Mouse (Mus musculus): ENCODE results near the gene Man1b1. TPM values are rescaled to one million over a fixed set of nuclear protein-coding genes. Genes with fewer than 3 reads are reported as not detected.

The Man1b1 gene
- polyA plus RNA-seq, 1 experiment: 20.5 TPM

- no peak overlapping the region for H3K27ac ChIP-seq (ENCODE audit: insufficient read depth, low read depth, low read length)
- H3K36me3 ChIP-seq (ENCODE audit: control insufficient read depth, insufficient read depth, low read length): no peaks in the 10 kb centered on the region
- no peak for TF ChIP-seq POLR2A (IDR thresholded peaks at IDR 0.05; ENCODE audit: low read depth, low read length)
- TF ChIP-seq CTCF (IDR thresholded peaks at IDR 0.05; ENCODE audit: extremely low read depth, insufficient read length, insufficient replicate concordance, low read depth, low read length): no peak
- H3K27me3 ChIP-seq (ENCODE audit: control insufficient read depth, insufficient read depth, low read length): peaks cover 16% of the 10 kb centered on the region
- peaks cover 2% of the 10 kb centered on the region; the same call in 1 of the 2 replicates for H3K4me1 ChIP-seq (ENCODE audit: control insufficient read depth, insufficient read depth, insufficient read length, low read length)
- no peak overlapping the region for H3K4me3 ChIP-seq (ENCODE audit: low read depth, low read length)
- 58% methylated on average over 10 of the region's 10 CpGs for WGBS
Observed at GRCm38 (mm10) chr2:25310180-25310579, 22.0 kb upstream of the Man1b1 start.

GRCm38 (mm10) chr2:25310969-25311368, 21.2 kb upstream of the Man1b1 start:
- TF ChIP-seq POLR2A (IDR thresholded peaks at IDR 0.05; ENCODE audit: low read depth, low read length) (no peak), CTCF (IDR thresholded peaks at IDR 0.05; ENCODE audit: extremely low read depth, insufficient read length, insufficient replicate concordance, low read depth, low read length) (no peak)
- Histone ChIP-seq H3K27ac (ENCODE audit: insufficient read depth, low read depth, low read length) (no peak overlapping the region), H3K27me3 (ENCODE audit: control insufficient read depth, insufficient read depth, low read length) (peaks cover 16% of the 10 kb centered on the region), H3K36me3 (ENCODE audit: control insufficient read depth, insufficient read depth, low read length) (no peaks in the 10 kb centered on the region), H3K4me3 (ENCODE audit: low read depth, low read length) (peak overlapping the region; percentile 33; the same call in 1 of the 2 replicates), H3K4me1 (ENCODE audit: control insufficient read depth, insufficient read depth, insufficient read length, low read length) (peaks cover 2% of the 10 kb centered on the region; the same call in 1 of the 2 replicates)
- 5% methylated on average over 22 of the region's 22 CpGs for WGBS

- Histone ChIP-seq H3K36me3 (ENCODE audit: control insufficient read depth, insufficient read depth, low read length) (no peaks in the 10 kb centered on the region), H3K4me3 (ENCODE audit: low read depth, low read length) (0 out of 2 replicates have a peak overlapping the region, but pooled peaks have one; percentile 33), H3K27me3 (ENCODE audit: control insufficient read depth, insufficient read depth, low read length) (peaks cover 16% of the 10 kb centered on the region), H3K4me1 (ENCODE audit: control insufficient read depth, insufficient read depth, insufficient read length, low read length) (peaks cover 2% of the 10 kb centered on the region; the same call in 1 of the 2 replicates), H3K27ac (ENCODE audit: insufficient read depth, low read depth, low read length) (no peak overlapping the region)
- TF ChIP-seq CTCF (IDR thresholded peaks at IDR 0.05; ENCODE audit: extremely low read depth, insufficient read length, insufficient replicate concordance, low read depth, low read length) (no peak), POLR2A (IDR thresholded peaks at IDR 0.05; ENCODE audit: low read depth, low read length) (no peak)
- 4% methylated on average over 11 of the region's 11 CpGs for WGBS
Observed at GRCm38 (mm10) chr2:25311491-25311891, 20.6 kb upstream of the Man1b1 start.

DNA sequence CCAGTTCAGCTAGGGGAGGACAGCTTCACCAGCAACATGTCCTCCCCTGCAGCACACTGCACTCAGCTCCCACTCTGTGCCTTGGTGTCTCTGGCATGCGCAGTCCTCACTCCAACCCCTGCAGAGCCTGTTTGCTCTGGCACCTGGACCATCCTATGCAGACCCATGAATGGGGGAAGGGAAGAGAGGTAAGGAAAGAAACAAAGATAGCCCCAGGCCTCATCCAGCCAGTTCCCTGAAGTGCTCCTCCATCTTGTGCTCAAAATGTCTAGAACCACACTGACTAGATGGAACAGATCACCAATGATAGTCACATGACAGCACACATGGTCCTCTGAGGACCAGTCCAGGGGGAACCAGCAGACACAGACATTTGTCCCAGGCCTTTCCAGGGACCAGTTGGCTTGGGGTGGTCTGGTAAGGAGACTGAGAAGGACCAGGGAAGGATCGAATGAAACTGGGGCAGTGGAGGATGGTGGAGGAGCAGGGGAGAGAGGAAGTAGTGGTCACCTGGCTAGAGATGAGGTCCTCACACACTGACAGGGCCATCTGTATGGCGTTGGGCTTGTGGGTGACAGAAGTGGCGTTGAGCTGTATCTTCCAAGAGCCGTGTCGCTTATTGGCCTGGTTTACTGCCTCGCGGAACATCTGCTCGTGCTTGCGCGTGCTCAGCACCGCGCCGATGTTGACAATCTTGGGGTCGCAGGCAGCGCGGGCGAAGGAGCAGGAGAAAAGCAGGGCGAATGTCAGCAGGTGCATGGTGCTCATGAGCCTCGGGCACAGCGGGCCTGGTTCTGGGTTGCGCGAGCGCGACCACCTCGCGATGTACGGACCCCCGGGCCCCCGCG, 13.8 kb upstream of the Man1b1 start:
- peaks cover 8% of the 10 kb centered on the region; the same call in 1 of the 2 replicates for H3K27me3 ChIP-seq (ENCODE audit: control insufficient read depth, insufficient read depth, low read length)
- H3K4me3 ChIP-seq (ENCODE audit: low read depth, low read length): peak overlapping the region; percentile 21; the same call in 1 of the 2 replicates

GRCm38 (mm10) chr2:25318971-25319773, 13.0 kb upstream of the Man1b1 start, which contains the start of gene Grin1:
Grin1 (minus strand) TSS chr2:25319187.
- H3K4me3 ChIP-seq (ENCODE audit: low read depth, low read length): peak within 1 kb of the TSS; percentile 34
- WGBS: 9% methylated on average over 58 of the region's 58 CpGs
- peaks cover 5% of the 10 kb centered on the region; the same call in 1 of the 2 replicates for H3K4me1 ChIP-seq (ENCODE audit: control insufficient read depth, insufficient read depth, insufficient read length, low read length)
- TF ChIP-seq CTCF (IDR thresholded peaks at IDR 0.05; ENCODE audit: extremely low read depth, insufficient read length, insufficient replicate concordance, low read depth, low read length) (no peak), POLR2A (IDR thresholded peaks at IDR 0.05; ENCODE audit: low read depth, low read length) (no peak)
- H3K27me3 ChIP-seq (ENCODE audit: control insufficient read depth, insufficient read depth, low read length): peaks cover 8% of the 10 kb centered on the region; the same call in 1 of the 2 replicates
- no peaks in the 10 kb centered on the region for H3K36me3 ChIP-seq (ENCODE audit: control insufficient read depth, insufficient read depth, low read length)
- no peak within 1 kb of the TSS for H3K27ac ChIP-seq (ENCODE audit: insufficient read depth, low read depth, low read length)

More for the DNA sequence above, 13.8 kb upstream of the Man1b1 start:
- TF ChIP-seq CTCF (IDR thresholded peaks at IDR 0.05; ENCODE audit: extremely low read depth, insufficient read length, insufficient replicate concordance, low read depth, low read length) (no peak), POLR2A (IDR thresholded peaks at IDR 0.05; ENCODE audit: low read depth, low read length) (no peak)
- H3K27ac ChIP-seq (ENCODE audit: insufficient read depth, low read depth, low read length): no peak overlapping the region
- WGBS: 5% methylated on average over 31 of the region's 31 CpGs
- H3K4me1 ChIP-seq (ENCODE audit: control insufficient read depth, insufficient read depth, insufficient read length, low read length): peaks cover 5% of the 10 kb centered on the region; the same call in 1 of the 2 replicates
- H3K36me3 ChIP-seq (ENCODE audit: control insufficient read depth, insufficient read depth, low read length): no peaks in the 10 kb centered on the region

GRCm38 (mm10) chr2:25320084-25320483, 12.1 kb upstream of the Man1b1 start:
- Histone ChIP-seq H3K4me3 (ENCODE audit: low read depth, low read length) (no peak overlapping the region), H3K36me3 (ENCODE audit: control insufficient read depth, insufficient read depth, low read length) (no peaks in the 10 kb centered on the region), H3K4me1 (ENCODE audit: control insufficient read depth, insufficient read depth, insufficient read length, low read length) (peaks cover 5% of the 10 kb centered on the region; the same call in 1 of the 2 replicates), H3K27me3 (ENCODE audit: control insufficient read depth, insufficient read depth, low read length) (peaks cover 8% of the 10 kb centered on the region; the same call in 1 of the 2 replicates), H3K27ac (ENCODE audit: insufficient read depth, low read depth, low read length) (no peak overlapping the region)
- TF ChIP-seq CTCF (IDR thresholded peaks at IDR 0.05; ENCODE audit: extremely low read depth, insufficient read length, insufficient replicate concordance, low read depth, low read length) (no peak), POLR2A (IDR thresholded peaks at IDR 0.05; ENCODE audit: low read depth, low read length) (no peak)
- WGBS: 29% methylated on average over 2 of the region's 2 CpGs
